ENCODE assay signal across 10 mouse cellular contexts in the genomic region with DNA sequence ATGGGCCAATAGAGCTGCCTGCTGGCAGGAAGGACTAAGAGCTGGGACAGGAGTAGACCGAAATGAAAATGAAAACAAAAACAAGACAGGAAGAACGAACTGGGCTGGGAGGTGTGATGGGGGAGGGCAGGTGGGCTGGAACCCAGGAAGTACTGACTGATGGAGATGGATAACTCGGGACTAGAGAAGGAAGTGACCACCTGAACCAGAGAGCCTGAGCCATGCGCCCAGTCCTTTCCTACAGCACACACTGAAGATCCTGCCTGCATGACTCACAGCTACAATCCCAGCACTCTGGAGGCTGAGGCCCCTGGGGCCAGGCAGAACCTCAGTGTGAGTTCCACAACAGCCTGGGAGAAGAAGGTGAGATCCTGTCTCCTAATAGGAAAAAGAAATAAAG. TPM values are rescaled to one million over a fixed set of nuclear protein-coding genes. Genes with fewer than 3 reads are reported as not detected.
DNase-seq lines count a peak whose midpoint lies in the region; ATAC-seq and TF ChIP-seq lines count a peak whose summit lies in the region.
"Had no signal": no experiment of that assay in that cellular context is flagged by ENCODE, and none has a peak within 500 bp of the region (broad histone marks: within the 10 kb centered on the region; RNA-seq: fewer than 3 reads in every experiment).

No protein-coding gene starts in this region.

- H3K27me3 ChIP-seq in forebrain, embryonic 10.5 days (ENCODE audit: poor library complexity, severe bottlenecking): no peaks in the 10 kb centered on the region
- no peaks in the 10 kb centered on the region for H3K27me3 ChIP-seq in forebrain, embryonic 14.5 days (replicated peaks; ENCODE audit: control insufficient read depth, insufficient read depth, low read length)
- no peaks in the 10 kb centered on the region for H3K27me3 ChIP-seq in forebrain, embryonic 12.5 days
- H3K27me3 ChIP-seq: embryonic facial prominence, embryonic 13.5 days had no signal

- WGBS in forebrain, embryonic 10.5 days: 79% methylated on average over 4 of the region's 4 CpGs
- 84% methylated on average over 4 of the region's 4 CpGs for WGBS in forebrain, embryonic 14.5 days
- WGBS in forebrain, embryonic 12.5 days: 88% methylated on average over 4 of the region's 4 CpGs

- H3K4me2 ChIP-seq in forebrain, embryonic 14.5 days (ENCODE audit: low read length): no peak overlapping the region
- no peak overlapping the region for H3K4me2 ChIP-seq in forebrain, embryonic 12.5 days
- H3K4me2 ChIP-seq: embryonic facial prominence, embryonic 13.5 days had no signal

- TF ChIP-seq CTCF in layer of hippocampus, adult 2 months (conservative IDR thresholded peaks at IDR 0.05): no peak

- H3K27ac ChIP-seq in forebrain, embryonic 10.5 days: 0 out of 2 replicates have a peak overlapping the region, but pooled peaks have one; percentile 16
- H3K27ac ChIP-seq in forebrain, embryonic 14.5 days (ENCODE audit: low read depth, low read length): no peak overlapping the region
- peak overlapping the region; percentile 32; the same call in 1 of the 2 replicates for H3K27ac ChIP-seq in layer of hippocampus, adult 2 months
- 0 out of 2 replicates have a peak overlapping the region, but pooled peaks have one; percentile 19 for H3K27ac ChIP-seq in brown adipose tissue, adult 24 weeks (replicated peaks; ENCODE audit: low read depth, low read length)
- H3K27ac ChIP-seq in forebrain, embryonic 12.5 days: no peak overlapping the region
- H3K27ac ChIP-seq: embryonic facial prominence, embryonic 13.5 days had no signal

- no peak overlapping the region for H3K9ac ChIP-seq in forebrain, embryonic 14.5 days (ENCODE audit: low read length)
- H3K9ac ChIP-seq in forebrain, embryonic 12.5 days: no peak overlapping the region
- H3K9ac ChIP-seq: embryonic facial prominence, embryonic 13.5 days had no signal

- H3K4me3 ChIP-seq in forebrain, embryonic 10.5 days: no peak overlapping the region
- no peak overlapping the region for H3K4me3 ChIP-seq in forebrain, embryonic 14.5 days (ENCODE audit: low read depth, low read length)
- H3K4me3 ChIP-seq in layer of hippocampus, adult 2 months: no peak overlapping the region; the same call in 1 of the 2 replicates
- H3K4me3 ChIP-seq in brown adipose tissue, adult 24 weeks (ENCODE audit: insufficient read depth, low read depth, low read length): no peak overlapping the region; the same call in 1 of the 2 replicates
- H3K4me3 ChIP-seq in forebrain, embryonic 12.5 days (replicated peaks): no peak overlapping the region
- H3K4me3 ChIP-seq: embryonic facial prominence, embryonic 13.5 days had no signal

- ATAC-seq in forebrain, embryonic 14.5 days: no peak
- no peak for ATAC-seq in forebrain, embryonic 12.5 days (ENCODE audit: low FRiP score)

- peaks cover 36% of the 10 kb centered on the region for H3K4me1 ChIP-seq in forebrain, embryonic 10.5 days
- H3K4me1 ChIP-seq in forebrain, embryonic 14.5 days (ENCODE audit: control insufficient read depth, insufficient read depth, low read length): peaks cover 4% of the 10 kb centered on the region; the same call in 1 of the 2 replicates
- H3K4me1 ChIP-seq in brown adipose tissue, adult 24 weeks (ENCODE audit: control insufficient read depth, insufficient read depth, insufficient read length, low read length): 0 out of 2 replicates have a peak, but pooled peaks cover 4% of the 10 kb centered on the region
- H3K4me1 ChIP-seq in forebrain, embryonic 12.5 days: peaks cover 25% of the 10 kb centered on the region

- H3K36me3 ChIP-seq in forebrain, embryonic 10.5 days (replicated peaks): peaks cover 13% of the 10 kb centered on the region
- no peaks in the 10 kb centered on the region for H3K36me3 ChIP-seq in forebrain, embryonic 14.5 days (ENCODE audit: control insufficient read depth, insufficient read depth, low read length)
- peaks cover 7% of the 10 kb centered on the region; the same call in 1 of the 2 replicates for H3K36me3 ChIP-seq in forebrain, embryonic 12.5 days (replicated peaks)

- no peaks in the 10 kb centered on the region for H3K9me3 ChIP-seq in forebrain, embryonic 10.5 days
- H3K9me3 ChIP-seq in forebrain, embryonic 14.5 days (replicated peaks; ENCODE audit: control insufficient read depth, low read length): no peaks in the 10 kb centered on the region
- H3K9me3 ChIP-seq in forebrain, embryonic 12.5 days: no peaks in the 10 kb centered on the region
- H3K9me3 ChIP-seq: embryonic facial prominence, embryonic 13.5 days had no signal

- no peak for DNase-seq in forebrain, embryonic 10.5 days (ENCODE audit: extremely low spot score, low spot score)
- DNase-seq in forebrain, embryonic 14.5 days (ENCODE audit: low spot score): no peak
- no peak for DNase-seq in layer of hippocampus, adult 2 months (ENCODE audit: low spot score in 2 of 2)
- DNase-seq in layer of hippocampus, adult 9-10 months (ENCODE audit: low spot score): no peak
- DNase-seq in CD4-positive, CD25-positive, alpha-beta regulatory T cell, adult 2 months (ENCODE audit: low read depth, low spot score): peak; percentile 48
- DNase-seq in natural killer cell, adult 2 months (ENCODE audit: low spot score in 2 of 2): no peak
- DNase-seq: cerebellum, adult 9-10 months had no signal

RNA-seq across cellular contexts. Expression of a gene that starts 3.1 kb away (rescaled TPM):
- polyA plus RNA-seq in forebrain, embryonic 10.5 days (2016; fragmentation: Nextera tagmentation; extraction: Ambion mirVana): 11.9 and 13.3 TPM in 2 replicates
- 17.7 and 18.9 TPM in 2 replicates for polyA plus RNA-seq in forebrain, embryonic 14.5 days (2014; fragmentation: Nextera tagmentation; extraction: Ambion mirVana)
- 10 to 100 TPM; 74.7 to 75.4 TPM for total RNA-seq in layer of hippocampus, adult 2 months (2021)
- 7.7 and 15.5 TPM in 2 replicates for polyA plus RNA-seq in brown adipose tissue, adult 24 weeks (2012; ENCODE audit: insufficient read depth, insufficient read length, missing spikeins)
- polyA plus RNA-seq in forebrain, embryonic 12.5 days (2016; fragmentation: Nextera tagmentation; extraction: Ambion mirVana): 21.9 and 25.2 TPM in 2 replicates

RNA-seq across cellular contexts. Expression of a gene that starts 29.6 kb away (rescaled TPM):
- polyA plus RNA-seq in forebrain, embryonic 10.5 days (2016; fragmentation: Nextera tagmentation; extraction: Ambion mirVana): 31.9 and 33.5 TPM in 2 replicates
- polyA plus RNA-seq in forebrain, embryonic 14.5 days (2014; fragmentation: Nextera tagmentation; extraction: Ambion mirVana): 43.2 and 51.3 TPM in 2 replicates
- total RNA-seq in layer of hippocampus, adult 2 months (2021): 100 to 1,000 TPM; 105 to 122 TPM
- polyA plus RNA-seq in brown adipose tissue, adult 24 weeks (2012; ENCODE audit: insufficient read depth, insufficient read length, missing spikeins): 8.7 and 11.4 TPM in 2 replicates
- polyA plus RNA-seq in forebrain, embryonic 12.5 days (2016; fragmentation: Nextera tagmentation; extraction: Ambion mirVana): 52.7 and 54.1 TPM in 2 replicates

Comparison
In these comparisons a context has a peak if more than half of its experiments do, and no peak if none do; other contexts are left out.
1. H3K27ac ChIP-seq: peak in forebrain, embryonic 10.5 days (single experiment), layer of hippocampus, adult 2 months (single experiment) and brown adipose tissue, adult 24 weeks (single experiment); none in forebrain, embryonic 14.5 days (single experiment) and forebrain, embryonic 12.5 days (single experiment).